Mouse (Mus musculus): ENCODE results near the gene Fam162b. TPM values are rescaled to one million over a fixed set of nuclear protein-coding genes. Genes with fewer than 3 reads are reported as not detected.

The Fam162b gene
- polyA plus RNA-seq, 1 experiment: 1.1 TPM

DNA sequence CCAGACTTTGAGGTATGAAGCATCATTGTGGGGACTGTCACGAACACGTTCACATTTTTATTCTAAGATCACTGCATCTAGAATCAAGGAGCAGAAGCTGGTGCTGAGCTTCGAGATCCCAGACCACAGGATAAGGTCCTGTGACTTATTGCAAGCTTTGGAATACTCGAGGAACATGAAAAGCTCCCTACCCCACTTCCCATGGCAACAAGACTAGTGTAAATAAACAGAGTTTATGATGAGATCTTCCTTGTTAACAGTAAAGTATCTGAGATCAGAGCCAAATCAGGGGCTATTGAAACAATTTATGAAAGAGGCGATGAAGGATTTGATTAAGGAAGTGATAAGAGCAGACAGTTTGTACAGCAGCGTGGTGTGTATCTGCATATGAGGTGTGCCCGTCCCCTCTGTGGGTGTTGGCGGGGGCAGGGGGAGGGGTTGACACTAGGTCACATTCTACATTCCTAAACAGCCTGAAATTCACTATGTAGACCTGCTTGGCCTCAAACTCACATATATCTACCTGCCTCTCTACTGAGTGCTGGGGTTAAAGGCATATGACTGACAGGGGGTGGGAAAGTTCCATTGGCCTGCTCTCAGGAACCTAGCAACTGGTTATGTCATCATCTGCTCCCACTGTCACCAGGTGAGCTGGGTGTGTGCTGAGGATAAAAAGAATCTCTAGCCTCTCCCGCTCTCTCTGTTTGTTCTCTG lies 21.8 kb upstream of the Fam162b start:
- H3K27me3 ChIP-seq (ENCODE audit: control insufficient read depth, insufficient read depth, low read length): no peaks in the 10 kb centered on the region
- no peak overlapping the region for H3K27ac ChIP-seq (ENCODE audit: insufficient read depth, low read depth, low read length)
- TF ChIP-seq CTCF (IDR thresholded peaks at IDR 0.05; ENCODE audit: extremely low read depth, insufficient read length, insufficient replicate concordance, low read depth, low read length) (no peak), POLR2A (IDR thresholded peaks at IDR 0.05; ENCODE audit: low read depth, low read length) (no peak)
- no peaks in the 10 kb centered on the region for H3K36me3 ChIP-seq (ENCODE audit: control insufficient read depth, insufficient read depth, low read length)
- no peak overlapping the region for H3K4me3 ChIP-seq (ENCODE audit: low read depth, low read length)
- WGBS: 26% methylated on average over 9 of the region's 9 CpGs
- peaks cover 13% of the 10 kb centered on the region; the same call in 1 of the 2 replicates for H3K4me1 ChIP-seq (ENCODE audit: control insufficient read depth, insufficient read depth, insufficient read length, low read length)

DNA sequence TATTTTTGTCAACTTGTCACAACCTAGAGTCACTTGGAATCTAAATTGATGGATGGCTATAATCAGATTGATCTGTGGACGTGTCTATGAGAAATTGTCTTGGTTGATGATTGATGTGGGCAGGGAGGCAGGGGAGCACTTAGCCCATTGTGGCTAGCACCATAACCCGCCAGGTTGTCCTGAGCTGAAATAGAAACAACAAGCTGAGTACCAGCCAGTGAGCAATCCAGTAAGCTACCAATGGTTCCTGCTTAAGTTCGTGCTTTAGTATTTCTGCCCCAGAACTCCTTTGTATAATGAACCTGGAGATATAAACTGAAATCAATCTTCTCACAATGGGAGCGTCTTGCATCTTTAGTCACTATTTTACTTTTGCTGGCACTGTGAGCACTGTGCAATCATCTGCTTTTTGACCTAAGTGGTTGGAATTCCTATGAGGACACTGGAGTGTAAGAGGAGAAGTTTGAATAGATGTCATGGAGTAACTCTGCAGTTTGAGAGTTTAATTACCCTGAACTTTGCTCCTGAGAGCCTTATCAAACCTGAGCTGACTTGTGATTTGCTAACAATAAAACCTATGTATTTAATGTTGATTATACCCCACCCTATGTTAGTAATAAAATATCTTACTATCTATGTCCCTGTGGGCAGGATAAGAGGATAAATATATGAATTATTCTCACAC lies 19.6 kb upstream of the Fam162b start:
- Histone ChIP-seq H3K36me3 (ENCODE audit: control insufficient read depth, insufficient read depth, low read length) (no peaks in the 10 kb centered on the region), H3K27me3 (ENCODE audit: control insufficient read depth, insufficient read depth, low read length) (no peaks in the 10 kb centered on the region), H3K4me1 (ENCODE audit: control insufficient read depth, insufficient read depth, insufficient read length, low read length) (peaks cover 13% of the 10 kb centered on the region; the same call in 1 of the 2 replicates), H3K4me3 (ENCODE audit: low read depth, low read length) (no peak overlapping the region), H3K27ac (ENCODE audit: insufficient read depth, low read depth, low read length) (peak overlapping the region; percentile 52; the same call in 1 of the 2 replicates)
- no peak for TF ChIP-seq CTCF (IDR thresholded peaks at IDR 0.05; ENCODE audit: extremely low read depth, insufficient read length, insufficient replicate concordance, low read depth, low read length)
- no peak for TF ChIP-seq POLR2A (IDR thresholded peaks at IDR 0.05; ENCODE audit: low read depth, low read length)
- 14% methylated on average over 4 of the region's 4 CpGs for WGBS

DNA sequence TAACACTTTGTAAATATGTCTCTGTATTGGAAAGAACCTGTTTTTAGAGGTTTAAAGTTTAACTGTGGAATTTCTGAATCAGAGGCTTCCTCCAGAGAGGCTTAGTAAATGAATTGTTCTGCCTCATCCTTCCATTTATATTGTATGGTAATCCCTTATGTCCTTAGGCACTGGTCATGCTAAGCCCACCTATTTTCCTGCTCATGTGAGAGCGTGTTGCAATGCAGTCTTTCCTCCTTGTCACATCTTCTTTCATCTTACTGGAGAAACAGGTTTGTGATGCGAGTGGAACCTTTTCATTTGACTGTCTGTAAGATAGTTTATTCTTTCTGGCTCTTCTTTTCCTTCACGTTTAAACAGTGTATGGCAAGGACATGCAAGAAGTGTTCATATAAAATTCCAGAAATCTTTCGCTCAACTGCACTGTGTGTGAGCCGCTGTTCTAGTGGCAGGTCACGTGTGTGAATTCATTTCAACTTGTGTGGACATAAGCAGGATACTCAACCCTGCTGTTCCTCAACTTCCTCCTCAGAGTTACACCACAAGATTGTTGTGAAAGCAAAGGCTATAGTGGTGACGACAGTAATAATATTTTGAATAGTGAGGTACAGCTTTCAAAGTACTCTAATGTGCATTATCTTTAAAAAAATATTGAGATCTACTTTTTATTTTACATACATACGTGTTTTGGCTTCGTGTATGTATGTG lies 6.8 kb upstream of the Fam162b start:
- H3K27ac ChIP-seq (ENCODE audit: insufficient read depth, low read depth, low read length): no peak overlapping the region
- TF ChIP-seq POLR2A (IDR thresholded peaks at IDR 0.05; ENCODE audit: low read depth, low read length) (no peak), CTCF (IDR thresholded peaks at IDR 0.05; ENCODE audit: extremely low read depth, insufficient read length, insufficient replicate concordance, low read depth, low read length) (no peak)
- 68% methylated on average over 9 of the region's 9 CpGs for WGBS
- H3K36me3 ChIP-seq (ENCODE audit: control insufficient read depth, insufficient read depth, low read length): no peaks in the 10 kb centered on the region
- no peak overlapping the region for H3K4me3 ChIP-seq (ENCODE audit: low read depth, low read length)
- no peaks in the 10 kb centered on the region for H3K4me1 ChIP-seq (ENCODE audit: control insufficient read depth, insufficient read depth, insufficient read length, low read length)
- no peaks in the 10 kb centered on the region for H3K27me3 ChIP-seq (ENCODE audit: control insufficient read depth, insufficient read depth, low read length)

DNA sequence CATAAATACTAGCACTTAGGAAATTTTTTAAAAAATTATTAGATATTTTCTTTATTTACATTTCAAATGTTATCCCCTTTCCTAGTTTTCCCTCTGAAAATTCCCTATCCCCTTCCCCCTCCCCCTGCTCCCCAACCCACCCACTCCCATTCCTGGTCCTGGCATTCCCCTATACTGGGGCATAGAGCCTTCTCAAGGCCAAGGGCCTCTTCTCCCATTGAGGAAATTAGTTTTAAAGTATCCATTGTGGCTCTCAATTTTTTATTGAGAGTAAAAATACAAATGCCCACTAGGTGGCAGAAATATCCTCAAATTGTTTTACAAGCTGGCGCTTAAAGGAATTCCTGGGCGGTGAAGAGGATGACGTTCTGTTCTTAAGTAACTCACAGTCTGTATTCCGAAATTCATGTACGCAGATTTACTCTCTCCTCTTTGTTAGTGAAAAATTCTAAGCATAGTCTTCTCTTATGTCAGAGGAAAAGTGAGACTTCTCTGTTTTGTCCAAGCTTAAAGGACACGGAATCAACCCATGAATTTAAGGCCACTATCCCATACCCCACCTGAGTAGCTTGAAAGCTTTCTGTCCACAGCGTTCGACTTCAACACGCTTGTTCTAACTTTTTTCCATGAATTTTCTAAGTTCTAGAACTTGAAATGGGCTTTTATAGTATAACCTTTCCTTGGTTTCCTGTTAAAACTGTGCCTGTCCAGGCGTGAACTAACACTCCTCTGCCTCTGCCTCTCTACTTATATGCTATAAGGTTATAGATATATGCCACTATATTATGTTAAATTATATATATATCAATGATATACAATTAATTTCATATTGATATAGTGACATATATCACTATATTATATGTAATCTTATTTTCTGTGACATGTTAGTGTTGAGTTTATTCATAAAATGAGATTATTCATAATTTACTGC lies 4.9 kb upstream of the Fam162b start:
- no peaks in the 10 kb centered on the region for H3K27me3 ChIP-seq (ENCODE audit: control insufficient read depth, insufficient read depth, low read length)
- H3K36me3 ChIP-seq (ENCODE audit: control insufficient read depth, insufficient read depth, low read length): no peaks in the 10 kb centered on the region
- peaks cover 2% of the 10 kb centered on the region for H3K4me1 ChIP-seq (ENCODE audit: control insufficient read depth, insufficient read depth, insufficient read length, low read length)
- no peak overlapping the region for H3K27ac ChIP-seq (ENCODE audit: insufficient read depth, low read depth, low read length)
- WGBS: 36% methylated on average over 10 of the region's 10 CpGs
- TF ChIP-seq POLR2A (IDR thresholded peaks at IDR 0.05; ENCODE audit: low read depth, low read length) (no peak), CTCF (IDR thresholded peaks at IDR 0.05; ENCODE audit: extremely low read depth, insufficient read length, insufficient replicate concordance, low read depth, low read length) (no peak)
- no peak overlapping the region for H3K4me3 ChIP-seq (ENCODE audit: low read depth, low read length)

DNA sequence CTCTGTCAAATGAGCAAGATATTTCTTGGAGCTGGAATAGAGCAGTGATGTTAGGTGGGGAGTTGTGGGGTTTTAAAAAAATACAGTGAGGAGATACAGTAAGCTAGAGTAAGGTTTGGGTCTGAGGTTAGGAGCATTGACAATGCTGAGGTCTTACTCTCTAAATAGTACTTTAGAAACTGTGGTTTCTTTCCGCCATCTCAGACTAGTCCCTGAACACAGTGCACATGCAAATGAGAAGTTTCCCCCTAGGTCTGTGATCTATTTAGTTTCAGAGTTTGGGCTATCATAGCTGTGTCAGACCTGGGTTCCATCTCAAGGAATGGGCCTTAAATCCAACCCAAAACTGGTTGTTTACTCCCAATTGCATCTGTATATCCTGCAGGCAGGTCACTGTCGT lies 1.3 kb upstream of the Fam162b start:
- no peak overlapping the region for H3K4me3 ChIP-seq (ENCODE audit: low read depth, low read length)
- TF ChIP-seq POLR2A (IDR thresholded peaks at IDR 0.05; ENCODE audit: low read depth, low read length): no peak
- no peak for TF ChIP-seq CTCF (IDR thresholded peaks at IDR 0.05; ENCODE audit: extremely low read depth, insufficient read length, insufficient replicate concordance, low read depth, low read length)
- 81% methylated on average over 2 of the region's 2 CpGs for WGBS
- H3K4me1 ChIP-seq (ENCODE audit: control insufficient read depth, insufficient read depth, insufficient read length, low read length): peaks cover 4% of the 10 kb centered on the region
- no peak overlapping the region for H3K27ac ChIP-seq (ENCODE audit: insufficient read depth, low read depth, low read length)
- H3K27me3 ChIP-seq (ENCODE audit: control insufficient read depth, insufficient read depth, low read length): no peaks in the 10 kb centered on the region
- no peaks in the 10 kb centered on the region for H3K36me3 ChIP-seq (ENCODE audit: control insufficient read depth, insufficient read depth, low read length)

DNA sequence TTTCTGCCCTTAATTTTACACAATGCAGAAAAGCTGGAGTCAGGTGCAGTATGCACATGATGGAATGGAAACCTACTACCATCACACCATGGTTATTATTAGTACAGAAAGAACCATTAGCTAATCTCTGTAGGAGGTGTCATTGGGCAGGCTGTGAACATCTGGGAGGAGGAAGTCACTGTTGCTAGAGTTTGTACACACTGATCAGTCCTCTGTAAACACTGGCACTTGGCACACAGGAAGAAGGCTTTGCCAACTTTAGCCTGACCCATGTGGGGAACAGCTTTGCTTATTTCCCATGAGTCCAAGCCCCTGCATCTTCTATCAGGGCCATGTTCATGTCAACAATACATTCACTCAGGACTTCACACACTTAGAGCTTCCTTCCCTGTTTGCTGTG lies 5.4 kb downstream of the Fam162b start:
- no peaks in the 10 kb centered on the region for H3K36me3 ChIP-seq (ENCODE audit: control insufficient read depth, insufficient read depth, low read length)
- H3K4me1 ChIP-seq (ENCODE audit: control insufficient read depth, insufficient read depth, insufficient read length, low read length): no peaks in the 10 kb centered on the region
- H3K4me3 ChIP-seq (ENCODE audit: low read depth, low read length): no peak overlapping the region
- no peak for TF ChIP-seq CTCF (IDR thresholded peaks at IDR 0.05; ENCODE audit: extremely low read depth, insufficient read length, insufficient replicate concordance, low read depth, low read length)
- TF ChIP-seq POLR2A (IDR thresholded peaks at IDR 0.05; ENCODE audit: low read depth, low read length): no peak
- no peak overlapping the region for H3K27ac ChIP-seq (ENCODE audit: insufficient read depth, low read depth, low read length)
- H3K27me3 ChIP-seq (ENCODE audit: control insufficient read depth, insufficient read depth, low read length): no peaks in the 10 kb centered on the region

All from small intestine, adult 2 months (tissue).